Mouse (Mus musculus) skeletal muscle tissue, adult 2 months (tissue): ENCODE data around the gene Hsp90ab1.

Experiments used
- DNase-seq: peaks from one replicate; pipeline ENCODE4 v3.0.0-alpha.2; 2012; ENCODE audit warnings: low read depth, low spot score

Hsp90ab1 gene

GRCm38 (mm10) chr17:45581567-45581983, 8.5 kb upstream of the Hsp90ab1 start:
- peak; percentile 74 for DNase-seq

- no peak for DNase-seq
Measured at GRCm38 (mm10) chr17:45580958-45581477, 7.9 kb upstream of the Hsp90ab1 start.

GRCm38 (mm10) chr17:45579554-45579953, 6.5 kb upstream of the Hsp90ab1 start:
- DNase-seq: no peak

- DNase-seq: no peak
Measured at GRCm38 (mm10) chr17:45578843-45579242, 5.8 kb upstream of the Hsp90ab1 start.

DNA sequence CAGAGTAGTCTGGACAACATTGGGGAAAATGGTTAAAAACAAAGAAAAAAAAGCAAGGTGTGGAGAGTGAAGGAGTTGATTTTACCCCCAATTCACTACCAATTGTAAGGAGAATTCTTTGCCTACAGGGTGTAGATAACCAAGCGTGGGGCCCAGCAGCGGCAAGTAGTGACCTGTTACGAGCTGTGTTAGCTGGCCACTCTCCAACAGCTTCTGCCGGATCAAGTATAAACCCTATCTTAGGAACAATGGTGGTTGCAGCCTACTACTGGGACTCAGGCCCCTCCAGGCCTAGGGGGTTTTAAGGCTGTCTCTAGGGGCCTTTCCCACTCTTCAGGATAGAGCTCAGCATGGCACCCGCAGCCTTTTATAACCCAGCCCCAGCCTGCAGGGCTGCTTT, 5.2 kb upstream of the Hsp90ab1 start:
- no peak for DNase-seq

DNA sequence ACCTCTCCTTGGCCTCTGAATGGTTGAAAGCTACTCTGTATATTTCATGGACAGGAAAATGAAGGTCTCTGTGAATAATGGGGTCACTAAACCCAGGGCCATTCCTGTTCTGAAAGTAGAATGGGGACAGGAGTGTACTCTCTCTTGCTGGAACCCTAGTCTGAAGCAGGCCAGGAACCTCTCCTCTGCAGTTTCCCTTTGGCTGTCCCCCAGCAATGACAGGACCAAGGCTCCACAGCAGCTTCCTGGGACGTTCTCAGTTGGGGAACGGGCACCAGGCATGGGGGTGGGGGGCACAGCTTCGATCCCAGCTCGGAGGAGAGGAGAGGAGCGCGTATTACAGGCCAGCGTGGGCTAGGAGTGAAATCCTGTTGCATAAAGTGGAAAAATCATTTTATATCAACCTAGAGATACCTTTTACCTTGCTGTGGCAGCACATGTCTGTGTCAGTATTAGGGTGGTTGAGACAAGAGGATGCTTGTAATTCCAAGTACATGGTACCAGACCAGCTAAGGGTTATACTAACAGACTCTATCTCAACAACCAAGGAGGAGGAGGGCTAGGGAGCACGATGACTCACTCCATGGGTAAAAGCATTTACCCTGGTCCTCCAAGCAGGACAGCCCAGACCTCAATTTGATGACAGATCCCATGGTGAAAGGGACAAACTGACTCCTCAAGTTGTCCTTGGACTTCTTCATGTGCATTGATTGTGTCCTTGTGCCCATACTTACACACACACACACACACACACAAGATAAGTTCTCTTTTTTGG, 2.2 kb upstream of the Hsp90ab1 start:
- DNase-seq: no peak

GRCm38 (mm10) chr17:45574129-45574761, 1.2 kb upstream of the Hsp90ab1 start:
- DNase-seq: peak; percentile 78

- DNase-seq: peak; percentile 96
Measured at GRCm38 (mm10) chr17:45573780-45574123, 681 bp upstream of the Hsp90ab1 start.

- DNase-seq: peak; percentile 74
Measured at GRCm38 (mm10) chr17:45572103-45573086, 676 bp downstream of the Hsp90ab1 start.

DNA sequence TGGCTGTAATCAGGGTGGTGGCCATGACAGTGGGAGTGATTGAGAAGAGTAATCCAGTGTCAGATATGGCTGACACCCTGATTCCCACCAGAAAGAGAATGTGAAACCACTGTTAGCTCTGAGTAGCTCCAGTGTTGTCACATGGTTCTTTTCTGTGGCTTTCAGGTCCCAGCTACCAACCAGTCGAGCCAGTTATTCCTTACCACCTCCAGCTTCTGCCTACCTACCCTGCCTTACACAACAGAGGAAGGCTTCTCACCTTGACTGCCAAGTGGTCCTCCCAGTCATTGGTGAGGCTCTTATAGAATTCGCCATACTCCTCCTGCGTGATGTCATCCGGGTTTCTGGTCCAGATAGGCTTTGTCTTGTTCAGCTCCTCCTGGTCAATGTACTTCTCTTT, 3.1 kb downstream of the Hsp90ab1 start:
- DNase-seq: no peak

- DNase-seq: no peak
Measured at GRCm38 (mm10) chr17:45568990-45569389, 4.1 kb downstream of the Hsp90ab1 start.

DNA sequence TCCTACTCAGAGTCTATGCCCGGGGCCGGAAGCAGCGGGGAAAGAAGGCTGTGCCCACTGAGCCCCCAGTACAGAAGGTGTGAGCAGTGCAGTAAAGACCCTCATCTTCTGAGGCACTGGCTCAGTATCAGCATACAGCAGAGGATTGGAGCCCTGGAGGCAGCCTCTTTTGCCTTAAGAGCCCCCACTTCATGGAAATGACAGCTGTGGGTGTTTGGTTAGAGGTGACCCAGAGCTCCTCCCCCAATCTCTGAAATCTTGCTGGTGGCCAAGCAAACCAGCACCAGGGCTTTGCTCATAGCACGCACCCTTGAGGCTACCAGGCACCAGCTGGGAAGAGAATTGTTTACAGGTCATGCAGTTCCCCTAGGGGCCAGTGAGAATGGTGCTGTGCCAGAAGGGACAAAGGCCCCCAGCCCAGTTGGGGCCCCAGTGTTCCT, 5.9 kb downstream of the Hsp90ab1 start:
- DNase-seq: no peak

DNA sequence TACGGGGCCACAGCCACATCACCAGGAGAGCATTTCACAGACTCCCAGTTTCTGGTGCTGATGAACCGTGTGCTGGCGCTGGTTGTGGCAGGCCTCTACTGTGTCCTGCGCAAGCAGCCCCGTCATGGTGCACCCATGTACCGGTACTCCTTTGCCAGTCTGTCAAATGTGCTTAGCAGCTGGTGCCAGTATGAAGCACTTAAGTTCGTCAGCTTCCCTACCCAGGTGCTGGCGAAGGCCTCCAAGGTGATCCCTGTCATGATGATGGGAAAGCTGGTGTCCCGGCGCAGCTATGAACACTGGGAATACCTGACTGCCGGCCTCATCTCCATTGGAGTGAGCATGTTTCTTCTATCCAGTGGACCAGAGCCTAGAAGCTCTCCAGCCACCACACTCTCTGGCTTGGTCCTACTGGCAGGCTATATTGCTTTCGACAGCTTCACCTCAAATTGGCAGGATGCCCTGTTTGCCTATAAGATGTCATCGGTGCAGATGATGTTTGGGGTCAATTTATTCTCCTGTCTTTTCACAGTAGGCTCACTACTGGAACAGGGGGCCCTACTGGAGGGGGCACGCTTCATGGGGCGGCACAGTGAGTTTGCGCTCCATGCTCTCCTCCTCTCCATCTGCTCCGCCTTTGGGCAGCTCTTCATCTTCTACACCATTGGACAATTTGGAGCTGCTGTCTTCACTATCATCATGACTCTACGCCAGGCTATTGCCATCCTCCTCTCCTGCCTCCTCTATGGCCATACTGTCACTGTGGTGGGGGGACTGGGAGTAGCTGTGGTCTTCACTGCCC, 6.5 kb downstream of the Hsp90ab1 start:
- no peak for DNase-seq

DNA sequence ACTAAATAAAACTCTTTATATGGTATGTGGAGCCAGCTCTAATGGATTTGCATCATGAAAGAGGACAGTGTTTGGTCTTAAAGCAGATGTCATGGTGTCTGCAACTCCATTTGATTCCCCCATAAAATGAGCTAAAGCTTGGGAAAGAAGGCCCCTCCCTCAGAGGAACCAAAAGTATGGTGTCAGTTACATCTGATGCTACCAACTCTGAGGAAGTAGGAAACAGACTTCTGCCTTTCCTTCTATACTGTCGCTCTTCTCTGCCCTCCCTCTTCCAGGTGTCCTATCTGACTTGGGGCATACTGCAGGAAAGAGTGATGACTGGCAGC, 7.1 kb downstream of the Hsp90ab1 start:
- DNase-seq: no peak

- DNase-seq: no peak
Measured at GRCm38 (mm10) chr17:45565103-45565502, 8.0 kb downstream of the Hsp90ab1 start.

DNA sequence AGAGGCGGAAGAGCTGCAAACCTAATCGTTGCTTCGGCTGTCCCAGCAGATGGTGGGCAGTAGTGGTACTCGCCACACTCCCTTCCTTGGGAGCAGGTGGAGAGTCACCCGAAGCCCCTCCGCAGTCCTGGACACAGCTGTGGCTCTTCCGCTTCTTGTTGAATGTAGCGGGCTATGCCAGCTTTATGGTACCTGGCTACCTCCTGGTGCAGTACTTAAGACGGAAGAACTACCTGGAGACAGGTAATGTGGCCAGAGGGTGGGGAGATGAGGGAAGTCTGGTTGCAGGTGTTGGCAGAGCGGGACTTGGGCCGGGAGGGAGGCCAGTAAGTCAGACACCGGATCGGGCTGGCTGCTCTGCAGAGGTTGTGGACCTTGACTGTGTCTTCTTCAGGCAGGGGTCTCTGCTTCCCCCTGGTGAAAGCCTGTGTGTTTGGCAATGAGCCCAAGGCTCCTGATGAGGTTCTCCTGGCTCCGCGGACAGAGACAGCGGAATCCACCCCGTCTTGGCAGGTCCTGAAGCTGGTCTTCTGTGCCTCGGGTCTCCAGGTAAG, 8.5 kb downstream of the Hsp90ab1 start:
- no peak for DNase-seq

DNA sequence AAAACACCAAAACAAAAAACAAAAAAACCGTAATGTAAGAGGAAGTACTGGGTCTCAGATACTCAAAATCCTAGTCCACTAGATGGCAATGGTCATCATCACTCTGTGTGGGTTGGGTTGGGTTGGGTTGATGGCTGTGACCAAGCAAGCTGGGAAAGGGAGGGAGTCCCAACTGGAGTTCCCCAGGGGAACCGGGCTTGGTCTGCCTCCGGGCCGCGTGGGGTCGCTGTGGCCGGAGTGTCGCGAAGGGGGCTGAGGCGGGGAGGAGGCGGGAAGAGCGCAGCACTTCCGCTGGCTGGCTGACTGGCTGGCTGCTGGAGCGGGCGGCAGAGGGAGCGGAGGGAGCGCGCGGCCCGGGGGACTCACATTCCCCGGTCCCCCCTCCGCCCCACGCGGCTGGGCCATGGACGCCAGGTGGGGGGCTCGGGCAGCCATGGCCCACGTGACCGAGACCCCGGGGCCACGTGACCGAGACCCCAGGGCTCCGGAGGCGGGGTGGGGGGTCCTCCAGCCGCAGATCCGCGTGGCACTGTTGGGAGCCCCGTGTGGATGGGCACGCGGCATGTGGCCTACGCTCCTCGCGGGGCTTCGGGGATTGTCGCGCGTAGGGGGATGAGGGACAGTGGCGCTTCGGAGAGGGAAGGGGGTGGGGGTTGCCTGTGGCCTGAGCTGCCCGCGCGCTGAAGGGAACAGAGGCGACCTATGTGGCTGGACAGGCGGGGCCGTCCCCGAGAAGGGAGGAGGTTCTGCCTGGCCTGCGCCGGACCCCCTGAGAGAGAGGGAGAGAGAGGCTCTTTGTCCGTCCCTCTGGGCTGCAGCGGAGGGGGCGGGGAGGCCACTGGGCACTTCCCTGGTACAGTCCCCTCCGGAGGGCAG, 9.2 kb downstream of the Hsp90ab1 start, which contains the start of gene Slc35b2:
Gene Slc35b2 (plus strand): TSS at position 220 of the 876 bp plus-strand sequence.
- DNase-seq: peak; percentile 91

GRCm38 (mm10) chr17:45563216-45563615, 9.9 kb downstream of the Hsp90ab1 start:
- no peak for DNase-seq

DNA sequence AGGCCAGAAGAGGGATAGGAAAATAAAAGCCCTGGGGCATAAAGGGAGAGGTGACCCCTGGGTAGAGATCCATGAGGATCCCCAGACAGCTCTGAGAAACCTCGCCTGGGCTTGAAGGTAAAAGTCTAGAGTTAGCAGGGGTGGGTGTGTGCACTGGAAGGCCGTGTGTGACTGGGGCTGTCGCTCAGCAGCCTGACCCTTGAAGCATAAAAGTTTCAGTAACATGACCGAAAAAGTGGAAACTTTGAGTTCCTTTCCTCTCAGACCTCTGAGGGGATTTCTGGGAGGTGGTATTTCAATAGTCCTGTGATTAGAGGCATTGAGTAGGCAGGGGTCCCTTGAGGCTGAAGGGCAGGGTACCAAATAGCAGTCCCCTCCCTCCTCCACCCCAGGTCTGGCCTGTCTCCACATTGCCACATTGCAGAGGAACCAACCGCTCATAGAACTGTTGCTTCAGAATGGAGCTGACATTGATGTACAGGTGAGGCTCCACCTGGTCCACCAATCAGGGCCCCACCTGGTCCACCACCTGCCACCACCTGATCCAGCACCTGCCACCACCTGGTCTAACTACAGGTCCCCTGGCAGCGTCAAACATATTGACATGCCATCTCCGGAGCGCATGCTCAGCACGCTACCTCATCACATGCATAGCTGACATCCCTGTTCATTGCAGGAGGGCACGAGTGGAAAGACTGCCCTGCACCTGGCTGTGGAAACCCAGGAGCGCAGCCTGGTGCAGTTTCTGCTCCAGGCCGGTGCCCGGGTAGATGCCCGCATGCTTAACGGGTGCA, 13.1 kb downstream of the Hsp90ab1 start:
- DNase-seq: no peak
